Mouse (Mus musculus): ENCODE results near the gene Gzmg.

DNA sequence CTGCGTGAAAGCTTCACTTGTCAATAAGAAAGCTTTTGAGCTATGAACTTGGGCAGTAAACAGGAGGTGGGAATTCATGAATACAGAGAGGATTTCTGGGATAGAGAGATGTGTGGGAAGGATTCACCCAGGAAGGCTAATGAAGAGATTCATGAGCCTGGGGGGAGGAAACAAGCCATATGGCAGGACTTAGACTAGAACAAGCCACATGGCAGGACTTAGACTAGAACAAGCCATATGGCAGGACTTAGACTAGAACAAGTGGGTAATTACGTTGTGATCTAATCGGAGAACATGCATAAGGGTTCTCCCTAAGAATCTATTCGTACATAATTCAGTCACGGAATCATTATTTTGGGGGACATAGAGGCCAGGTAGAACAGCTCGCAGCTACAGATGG lies 14.0 kb upstream of the Gzmg start:
- TF ChIP-seq POLR2AphosphoS5 (IDR thresholded peaks at IDR 0.05; ENCODE audit: insufficient replicate concordance, low read depth, low read length) (no peak), GATA1 (IDR thresholded peaks at IDR 0.05; ENCODE audit: borderline replicate concordance, low read length) (no peak), CTCF (IDR thresholded peaks at IDR 0.05; ENCODE audit: low read depth, low read length) (no peak), TAL1 (conservative IDR thresholded peaks at IDR 0.05; ENCODE audit: low read depth, low read length) (no peak)
